Mouse (Mus musculus) stomach, postnatal 0 days (tissue): ENCODE data around the gene Ctnnbl1.

ENCODE experiments used
- CTCF ChIP-seq: IDR thresholded peaks from 2 replicates; pipeline ENCODE4 v1.5.1; 2016; ENCODE audit warnings: antibody characterized with exemption, low read depth, mild to moderate bottlenecking, moderate library complexity
- EP300 ChIP-seq: optimal IDR thresholded peaks from 2 replicates; pipeline ENCODE3; 2016; ENCODE audit warnings: antibody characterized with exemption

DNA sequence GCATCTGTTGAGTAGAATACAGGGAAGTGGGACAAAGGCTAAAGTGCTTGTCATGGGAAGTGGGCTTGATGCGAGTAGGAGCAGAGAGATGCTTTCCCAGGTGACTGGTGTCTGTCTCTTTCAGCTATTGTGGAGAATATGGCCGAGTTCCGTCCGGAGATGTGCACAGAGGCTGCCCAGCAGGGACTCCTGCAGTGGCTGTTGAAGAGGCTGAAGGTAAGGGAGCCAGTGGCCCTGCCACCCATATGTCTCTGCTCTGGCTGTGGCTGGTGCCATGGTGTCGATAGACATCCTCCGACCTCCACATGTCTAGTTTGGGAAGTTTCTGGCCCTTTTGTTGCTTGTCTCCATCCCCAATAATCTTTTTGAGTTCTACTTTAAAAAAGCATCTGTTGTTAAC lies 72.1 kb downstream of the Ctnnbl1 start:
- TF ChIP-seq CTCF (no peak), EP300 (no peak)
